Mouse (Mus musculus) hindbrain, postnatal 0 days (tissue): ENCODE measurements around the gene Idi1. TPM values are rescaled to one million over a fixed set of nuclear protein-coding genes. Genes with fewer than 3 reads are reported as not detected.

ENCODE experiments used
- microRNA-seq, 2 experiments: library from miRNA; unstranded; fragments of <30 nt; microRNA quantifications; one replicate each; pipeline ENCODE4; 2016
- polyA plus RNA-seq: library from polyadenylated mRNA; unstranded; fragments of >200 nt; fragmentation: Nextera tagmentation; extraction: Ambion mirVana; gene quantifications from 2 replicates; pipeline ENCODE4 v1.2.1, GENCODE M21; 2015
- total RNA-seq: library from RNA; depleted of rRNA; stranded (reverse); fragments of >200 nt; gene quantifications from 2 replicates; pipeline ENCODE4 v1.2.3, GENCODE M21; 2014; rRNA removed

Idi1 gene
- total and polyA plus RNA-seq, 2 experiments from 2014 or later, result 49.8 to 65.3 TPM

Small RNAs within 50 kb of the gene (microRNA-seq; reads per million reads assigned to microRNA genes)
- 0 reads per million in 2 experiments for gene Gm22750

Other genes starting within 250 kb of the Idi1 start
- 58.8 and 60.7 TPM in 2 replicates for gene Wdr37, start 13.6 kb upstream of the Idi1 start, total RNA-seq
- gene Wdr37, start 13.6 kb upstream of the Idi1 start, polyA plus RNA-seq, result 36.9 and 38.3 TPM in 2 replicates
- not detected in 2 replicates for gene Gm9745, start 62.7 kb downstream of the Idi1 start, total RNA-seq
- gene Gm9745, start 62.7 kb downstream of the Idi1 start, polyA plus RNA-seq, result not detected in 2 replicates
- not detected in 2 replicates for gene Idi2, start 67.4 kb downstream of the Idi1 start, total RNA-seq
- gene Idi2, start 67.4 kb downstream of the Idi1 start, polyA plus RNA-seq, result not detected in 2 replicates
- gene Gtpbp4, start 110.6 kb downstream of the Idi1 start, total RNA-seq, result 11.9 and 19.6 TPM in 2 replicates
- gene Gtpbp4, start 110.6 kb downstream of the Idi1 start, polyA plus RNA-seq, result 53.0 and 57.8 TPM in 2 replicates
- gene Larp4b, start 208.4 kb downstream of the Idi1 start, total RNA-seq, result 57.8 and 64.1 TPM in 2 replicates
- 32.2 and 32.6 TPM in 2 replicates for gene Larp4b, start 208.4 kb downstream of the Idi1 start, polyA plus RNA-seq